Mouse (Mus musculus): Measurements from ENCODE around the gene Ushbp1.

DNA sequence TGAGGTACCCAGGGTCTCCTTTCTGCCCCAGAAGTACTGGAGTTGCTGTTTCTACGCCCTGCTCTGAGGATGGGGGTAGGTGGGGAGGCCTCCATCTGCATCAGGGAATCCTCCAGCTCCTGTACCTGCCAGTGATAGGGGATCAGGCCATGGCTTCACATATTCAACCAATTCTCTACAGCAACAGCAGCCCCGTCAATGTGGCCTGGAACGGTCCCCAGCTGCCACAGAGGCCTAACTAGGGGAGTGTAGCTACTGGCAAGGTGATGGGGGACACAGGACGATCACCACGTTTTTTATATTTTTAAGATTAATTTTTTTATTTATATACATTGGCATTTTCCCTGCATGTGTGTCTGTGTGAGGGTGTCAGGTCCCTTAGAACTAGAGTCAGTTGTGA, 3.2 kb downstream of the Ushbp1 start:
- TF ChIP-seq GATA1 (IDR thresholded peaks at IDR 0.05; ENCODE audit: borderline replicate concordance, low read length) = no peak
- TF ChIP-seq CTCF (IDR thresholded peaks at IDR 0.05; ENCODE audit: low read depth, low read length) = no peak
- TF ChIP-seq TAL1 (conservative IDR thresholded peaks at IDR 0.05; ENCODE audit: low read depth, low read length) = no peak

Measured in G1E (cell line).